Mouse (Mus musculus) T-cell, adult 2 months (primary cell): ENCODE data around the gene Acads.
"Not testable (repeated sequence)": the region's sequence is repeated elsewhere in the genome, so short reads cannot be mapped to it uniquely, and the experiment has no call there.

Experiments used
- DNase-seq: peaks from one replicate; pipeline ENCODE4 v3.0.0; 2022; ENCODE audit warnings: low spot score

Gene Acads

GRCm38 (mm10) chr5:115124690-115125089 is 5.5 kb upstream of the Acads start:
- DNase-seq, result no peak

DNA sequence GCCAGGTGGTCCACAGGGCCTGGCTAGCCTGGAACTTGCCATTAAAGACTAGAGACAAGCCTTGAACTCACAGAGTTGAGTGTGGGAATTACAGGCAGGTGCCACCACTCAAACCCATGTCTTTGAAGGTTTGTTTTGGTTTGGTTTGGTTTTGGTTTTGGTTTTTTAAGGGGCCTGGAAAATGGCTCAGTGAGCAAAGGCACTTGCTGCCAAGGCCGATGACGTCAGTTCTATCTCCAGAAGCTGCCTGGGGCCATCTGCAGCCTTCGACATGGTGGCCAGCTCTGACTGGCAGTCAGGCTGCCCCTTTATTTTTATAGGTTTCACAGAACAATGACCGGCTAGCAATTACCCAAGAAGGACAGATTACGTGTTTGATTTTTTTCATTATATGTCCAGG is 1.8 kb upstream of the Acads start:
- DNase-seq, result no peak

GRCm38 (mm10) chr5:115117467-115117866 is 1.7 kb downstream of the Acads start:
- no peak for DNase-seq

- no peak for DNase-seq
Observed at GRCm38 (mm10) chr5:115116426-115116825, 2.7 kb downstream of the Acads start.

- DNase-seq, result no peak
Observed at GRCm38 (mm10) chr5:115114501-115114900, 4.6 kb downstream of the Acads start.

DNA sequence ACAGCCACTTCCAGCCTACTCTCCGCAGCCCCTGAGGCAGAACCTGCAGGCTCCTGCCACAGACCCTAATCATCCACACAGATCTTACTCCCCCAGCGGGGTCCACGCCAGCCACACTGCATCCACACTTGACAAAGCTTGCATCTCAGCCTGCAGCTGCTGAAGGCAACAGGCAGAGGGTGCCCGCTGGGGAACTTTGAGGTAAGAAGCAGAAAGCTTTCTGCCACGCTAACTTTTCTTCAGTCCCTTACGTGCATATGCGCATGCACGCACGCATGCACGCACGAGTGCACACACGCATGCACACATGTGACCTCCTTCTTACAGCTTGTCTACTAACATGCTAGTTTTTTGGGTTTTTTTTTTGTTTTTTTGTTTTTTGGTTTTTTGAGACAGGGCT is 5.9 kb downstream of the Acads start:
- DNase-seq, result no peak

DNA sequence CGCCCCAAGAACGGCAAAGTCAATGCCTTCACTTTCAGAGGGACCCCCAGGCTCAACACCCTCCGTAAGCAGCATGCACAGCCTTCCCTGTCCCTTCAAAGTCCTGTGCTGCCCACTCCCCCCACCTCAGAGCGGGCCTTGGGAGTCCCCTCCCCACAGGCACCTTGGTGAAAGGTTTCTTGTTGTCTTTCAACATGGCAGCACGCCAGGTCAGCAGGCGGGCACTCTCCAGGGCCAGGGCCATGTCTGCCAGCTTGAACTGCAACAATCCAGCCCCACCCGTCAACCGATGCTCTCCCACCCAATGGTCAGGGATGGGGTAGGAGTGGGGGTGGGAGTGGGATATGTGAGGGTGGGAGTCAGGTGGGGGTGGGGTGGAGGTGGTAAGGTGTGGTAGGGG is 8.0 kb downstream of the Acads start:
- no peak for DNase-seq

GRCm38 (mm10) chr5:115103253-115103652 is 15.9 kb downstream of the Acads start:
- not testable (repeated sequence) for DNase-seq

GRCm38 (mm10) chr5:115102231-115102630 is 16.9 kb downstream of the Acads start:
- DNase-seq, result no peak

DNA sequence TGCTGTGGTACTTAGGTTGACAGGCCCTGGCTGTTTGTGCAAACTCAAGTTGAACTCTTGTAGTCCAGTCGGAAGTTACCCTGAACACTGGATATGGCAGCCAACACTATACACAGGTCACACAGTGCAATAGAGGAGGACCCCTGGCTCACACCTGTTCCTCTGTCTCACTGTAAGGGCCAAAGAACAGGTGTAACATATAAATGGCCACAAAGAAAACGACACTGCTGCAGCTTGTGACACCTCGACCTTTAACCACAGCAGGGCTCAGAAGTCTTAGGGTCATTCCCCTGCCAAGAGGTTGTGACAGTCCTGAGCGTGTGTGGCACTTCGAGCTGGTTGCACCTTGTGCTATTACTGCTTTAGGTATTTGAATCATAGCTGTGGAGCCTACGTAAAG is 18.7 kb downstream of the Acads start:
- DNase-seq, result no peak

DNA sequence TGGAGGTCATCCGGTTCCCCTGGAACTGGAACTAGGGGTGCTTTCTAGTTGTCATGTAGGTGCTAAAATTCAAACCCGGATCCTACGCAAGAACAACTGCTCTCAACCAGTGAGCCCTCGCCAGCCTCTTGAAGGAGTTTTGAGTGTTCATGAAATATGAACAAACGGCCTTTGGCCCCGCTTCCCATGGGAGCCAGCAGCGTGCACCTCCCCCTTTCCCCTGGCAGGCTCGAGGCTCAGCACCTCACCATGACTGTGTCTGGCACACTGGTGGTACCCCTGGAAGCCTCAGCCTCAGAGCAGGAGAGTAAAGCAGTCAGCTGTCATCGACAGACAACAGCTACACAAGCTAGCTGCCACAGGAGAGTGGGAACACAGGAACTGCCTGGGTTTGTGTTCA is 19.2 kb downstream of the Acads start:
- no peak for DNase-seq

GRCm38 (mm10) chr5:115099530-115099929 is 19.6 kb downstream of the Acads start:
- DNase-seq, result no peak

GRCm38 (mm10) chr5:115098195-115098594 is 21.0 kb downstream of the Acads start, which contains the start of gene Gm10401:
Gene Gm10401, minus strand, starts transcription at chr5:115098295.
- DNase-seq, result no peak

DNA sequence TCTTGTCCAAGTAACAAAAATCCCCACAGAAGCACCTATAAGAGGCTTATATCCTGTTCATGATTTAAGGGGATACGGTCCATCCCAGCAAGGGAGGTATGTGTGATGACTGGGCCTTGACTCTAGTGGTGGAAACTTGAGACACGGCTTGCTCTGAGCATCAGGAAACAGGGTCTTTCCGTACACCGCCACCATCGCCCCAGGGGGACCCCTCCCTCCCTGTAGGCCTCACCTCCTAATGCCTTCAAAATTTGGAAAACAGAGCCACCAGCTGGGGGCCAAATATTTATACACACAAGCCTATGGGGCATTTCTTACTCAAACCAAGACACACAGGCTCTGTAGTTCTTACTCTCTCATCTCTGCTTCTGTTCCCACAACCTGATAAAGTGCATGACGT is 27.4 kb downstream of the Acads start:
- DNase-seq, result no peak

- no peak for DNase-seq
Observed at GRCm38 (mm10) chr5:115091015-115091414, 28.1 kb downstream of the Acads start.

DNA sequence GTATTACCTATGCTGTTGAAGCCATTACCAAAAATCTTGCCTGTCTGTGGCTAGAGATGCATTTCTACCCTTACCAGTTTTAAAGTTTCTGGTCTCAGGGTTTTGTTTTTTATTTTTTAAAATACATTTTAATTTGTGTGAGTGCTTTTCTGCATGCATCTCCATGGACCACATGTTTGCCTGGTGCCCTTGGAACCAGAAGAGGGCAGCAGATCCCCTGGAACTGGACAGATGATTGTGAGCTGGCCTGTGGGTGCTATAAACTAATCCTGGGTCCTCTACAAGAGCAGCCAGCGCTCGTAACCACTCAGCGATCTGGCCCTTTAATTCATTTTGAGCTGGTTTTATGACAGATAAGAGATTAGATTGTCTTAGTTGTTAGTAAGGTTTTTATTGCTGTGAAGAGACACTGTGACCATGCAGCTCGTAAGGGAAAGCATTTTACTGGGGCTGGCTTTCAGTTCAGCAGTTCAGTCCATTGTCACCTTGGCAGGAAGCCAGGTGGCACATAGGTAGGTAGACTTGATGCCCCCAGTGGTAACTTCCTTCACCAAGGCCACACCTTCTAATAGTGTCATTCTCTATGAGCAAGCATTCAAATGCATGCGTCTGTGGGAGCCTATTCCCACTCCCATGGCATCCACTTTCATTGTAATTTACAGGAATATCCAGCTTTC is 29.4 kb downstream of the Acads start:
- no peak for DNase-seq

GRCm38 (mm10) chr5:115085675-115086074 is 33.5 kb downstream of the Acads start:
- DNase-seq, result no peak

DNA sequence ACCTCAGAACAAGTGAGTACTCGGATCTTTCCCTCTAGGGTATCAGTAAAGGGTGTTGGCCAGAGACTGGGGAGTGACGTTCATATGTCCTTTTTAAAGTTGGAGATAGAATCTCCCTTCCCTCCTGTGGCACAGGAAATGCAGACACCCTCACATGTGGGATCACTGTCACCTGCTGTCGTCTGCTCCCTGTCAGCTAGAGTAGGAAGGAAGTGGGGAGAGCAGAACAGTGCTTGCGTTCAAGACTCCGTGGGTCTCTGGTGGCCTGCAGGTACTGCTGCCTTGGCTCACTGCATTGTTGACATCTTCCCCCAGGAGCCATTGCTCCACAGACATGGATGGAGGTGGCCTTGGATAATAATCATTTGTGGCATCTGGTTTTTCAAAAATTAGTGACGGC is 35.7 kb downstream of the Acads start:
- DNase-seq, result peak; percentile 37

DNA sequence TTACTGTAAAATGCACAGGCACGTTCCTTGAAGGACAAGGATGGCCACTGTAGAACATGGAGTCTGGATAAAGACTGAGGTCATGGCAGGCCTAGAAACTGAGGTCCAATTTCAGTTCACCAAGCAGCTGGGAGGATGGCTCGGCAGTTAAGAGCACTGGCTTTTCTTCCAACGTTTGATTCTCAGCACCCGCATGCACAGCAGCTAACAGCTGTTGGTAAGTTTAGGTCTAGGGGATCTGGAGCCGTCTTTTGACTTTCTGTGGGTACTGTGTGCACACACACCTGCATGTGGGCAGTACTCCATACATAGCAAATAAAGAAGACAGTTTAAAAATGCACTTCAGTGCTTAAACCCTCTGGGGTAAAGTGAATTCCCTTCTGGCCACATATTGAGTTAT is 37.5 kb downstream of the Acads start:
- DNase-seq, result no peak

DNA sequence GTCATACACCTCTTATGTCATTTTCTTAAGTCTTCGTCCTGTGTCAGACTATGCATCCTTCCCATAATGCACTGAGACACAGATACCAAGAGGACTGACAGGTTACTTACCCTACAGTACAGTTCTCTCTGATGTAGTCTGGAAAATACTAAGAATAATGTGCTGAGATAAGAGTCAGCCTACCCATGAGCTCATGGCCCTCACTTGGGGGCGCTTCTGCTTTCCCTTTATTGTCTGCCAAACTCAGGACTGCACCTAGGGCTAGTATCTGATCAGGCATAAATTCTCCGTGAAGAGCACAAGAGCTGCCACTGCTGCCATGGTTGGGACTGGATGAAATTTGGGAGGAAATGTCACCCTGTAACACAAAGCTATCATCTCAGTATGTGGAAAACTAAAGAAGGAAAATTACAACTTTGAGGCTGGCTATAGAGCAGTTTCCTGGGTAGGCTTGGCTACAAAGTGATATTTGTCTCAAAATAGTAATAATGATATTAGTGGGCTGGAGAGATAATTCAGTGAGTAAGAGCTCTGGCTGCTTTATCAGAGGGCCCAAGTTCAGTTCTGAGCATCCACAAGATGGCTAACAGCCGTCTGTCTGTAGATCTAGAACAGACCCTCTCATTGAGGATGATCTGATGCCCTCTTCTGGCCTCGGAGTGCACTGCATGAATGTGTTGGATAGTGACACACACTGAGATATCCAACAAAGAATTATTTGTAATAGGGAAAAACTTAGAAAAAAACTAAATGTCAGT is 42.8 kb downstream of the Acads start:
- DNase-seq, result peak; percentile 62

DNA sequence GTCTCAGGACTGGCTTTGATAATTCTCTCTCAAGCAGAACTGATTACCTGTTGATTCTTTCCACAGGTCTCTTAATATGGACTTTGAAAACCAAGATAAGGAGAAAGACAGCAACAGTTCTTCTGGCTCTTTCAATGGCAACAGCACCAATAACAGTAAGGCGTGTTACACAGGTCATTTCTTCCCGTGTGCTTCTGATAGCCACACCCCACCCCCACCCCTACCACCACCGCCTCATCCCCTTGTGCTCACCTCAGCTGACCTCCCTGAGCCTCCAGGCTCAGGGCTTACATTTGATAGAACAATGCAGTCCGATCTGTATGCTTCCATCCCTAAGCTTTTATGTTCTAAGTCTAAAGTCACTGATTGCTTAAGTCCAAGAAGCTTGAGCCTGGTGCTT is 44.4 kb downstream of the Acads start:
- DNase-seq, result no peak

DNA sequence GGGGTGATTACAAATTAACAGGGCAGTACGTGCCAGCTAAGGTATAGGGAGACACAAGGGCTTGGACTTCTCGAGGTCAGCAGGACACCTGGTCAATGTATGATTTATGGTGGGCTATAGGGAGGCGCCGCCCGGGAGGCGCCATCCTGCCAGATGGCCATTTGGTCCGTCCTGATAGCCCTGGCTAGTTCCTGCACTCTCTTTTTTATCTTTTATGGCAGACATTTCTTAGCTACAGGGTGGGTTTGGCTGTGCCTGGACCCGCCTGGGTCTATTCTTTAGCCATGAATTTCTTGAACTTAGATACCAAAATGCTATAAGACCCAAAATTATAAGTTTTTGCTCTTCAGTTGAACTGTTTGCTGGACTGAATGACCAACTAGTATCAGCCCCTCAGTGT is 45.8 kb downstream of the Acads start:
- not testable (repeated sequence) for DNase-seq

GRCm38 (mm10) chr5:115072143-115072542 is 47.0 kb downstream of the Acads start:
- DNase-seq, result no peak
